Mouse (Mus musculus) hindbrain, embryonic 11.5 days (tissue): ENCODE data around the gene Rhox1. TPM values are rescaled to one million over a fixed set of nuclear protein-coding genes. Genes with fewer than 3 reads are reported as not detected.
"Not testable (repeated sequence)": the region's sequence is repeated elsewhere in the genome, so short reads cannot be mapped to it uniquely, and the experiment has no call there.

Experiments used
- ATAC-seq: fragments of 200-750 bp; cut with Nextera tagmentation; 2 replicates; pipeline ENCODE4 v1.8.0; 2017; ENCODE audit warnings: mild to moderate bottlenecking, moderate TSS enrichment, moderate library complexity; ENCODE audit not compliant: low FRiP score
- DNase-seq: peaks from one replicate; pipeline ENCODE4 v3.0.0-alpha.2; 2015; ENCODE audit warnings: low spot score
- H3K27ac ChIP-seq: fragments of 300-500 bp; sonication (generic); 2 replicates; pipeline ENCODE4 v1.5.1; 2014; ENCODE audit warnings: mild to moderate bottlenecking, low read depth, low read length
- H3K27me3 ChIP-seq: fragments of 300-500 bp; sonication (generic); 2 replicates; pipeline ENCODE4 v1.6.1; 2014; ENCODE audit warnings: mild to moderate bottlenecking, low read length, moderate library complexity, mixed read lengths; ENCODE audit not compliant: control insufficient read depth, insufficient read depth
- H3K36me3 ChIP-seq: fragments of 300-500 bp; sonication (generic); 2 replicates; pipeline ENCODE4 v1.6.1; 2014; ENCODE audit warnings: mild to moderate bottlenecking, low read length, moderate library complexity, mixed read lengths; ENCODE audit not compliant: control insufficient read depth, insufficient read depth
- H3K4me1 ChIP-seq: fragments of 300-500 bp; sonication (generic); replicated peaks from 2 replicates; pipeline ENCODE4 v1.6.1; 2014; ENCODE audit warnings: low read length, mixed read lengths; ENCODE audit not compliant: control insufficient read depth, insufficient read depth
- H3K4me2 ChIP-seq: fragments of 300-500 bp; sonication (generic); replicated peaks from 2 replicates; pipeline ENCODE4 v1.6.1; 2014; ENCODE audit warnings: mild to moderate bottlenecking, low read depth, low read length
- H3K4me3 ChIP-seq: fragments of 300-500 bp; sonication (generic); 2 replicates; pipeline ENCODE4 v1.5.1; 2014; ENCODE audit warnings: low read depth, low read length
- H3K9ac ChIP-seq: fragments of 300-500 bp; sonication (generic); 2 replicates; pipeline ENCODE4 v1.6.1; 2014; ENCODE audit warnings: low read depth, low read length
- H3K9me3 ChIP-seq: fragments of 300-500 bp; sonication (generic); 2 replicates; pipeline ENCODE4 v1.6.1; 2016; ENCODE audit warnings: low read length; ENCODE audit not compliant: control insufficient read depth
- whole genome bisulfite sequencing: fragments of 180-500 bp; shearing (Covaris S2); extraction: QIAGEN DNeasy Blood & Tissue Kit; methylation state at CpG from one replicate; pipeline ENCODE4 v1.1.7; 2014; 5-methylcytosine and 5-hydroxymethylcytosine counted together
- polyA plus RNA-seq: library from polyadenylated mRNA; unstranded; fragments of >200 nt; fragmentation: Nextera tagmentation; extraction: Ambion mirVana; gene quantifications from 2 replicates; pipeline ENCODE4 v1.2.1, GENCODE M21; 2014

Gene Rhox1
- not detected in 2 replicates for polyA plus RNA-seq

GRCm38 (mm10) chrX:37222158-37222557 is at the start of gene Rhox1:
Rhox1 (minus strand) TSS chrX:37222258.
- not testable (repeated sequence) for H3K4me2 ChIP-seq, DNase-seq, ATAC-seq, H3K36me3 ChIP-seq, H3K4me1 ChIP-seq, H3K27me3 ChIP-seq, H3K27ac ChIP-seq, H3K9ac ChIP-seq, H3K4me3 ChIP-seq, H3K9me3 ChIP-seq
- 62% methylated on average over 1 of the region's 1 CpGs for WGBS

GRCm38 (mm10) chrX:37265038-37265437 is 43.0 kb upstream of the Rhox1 start, which contains the start of gene Rhox4a:
Rhox4a (plus strand) TSS chrX:37265338.
- 95% methylated on average over 10 of the region's 19 CpGs for WGBS
- ATAC-seq, H3K4me2 ChIP-seq: not testable (repeated sequence)

DNA sequence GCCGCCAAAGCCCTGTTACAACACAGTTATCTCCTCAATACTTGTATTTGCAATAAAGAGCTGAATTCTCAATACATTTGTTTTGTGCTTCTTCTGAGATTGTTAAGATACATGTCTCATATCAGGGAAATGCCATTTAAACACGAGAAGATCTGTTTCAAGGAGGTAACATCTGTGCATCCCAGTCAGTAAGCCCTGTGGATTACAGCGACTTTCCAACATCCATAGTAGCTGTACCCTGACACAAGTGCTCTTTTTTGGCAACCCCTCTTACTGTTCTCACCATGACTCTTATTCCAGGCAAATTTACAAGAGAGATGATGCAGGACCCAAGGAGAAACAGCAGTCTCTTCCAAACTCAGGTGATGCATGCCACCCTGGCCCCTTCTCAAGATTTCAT is 27.6 kb upstream of the Rhox1 start, which contains the start of gene Rhox3a:
Rhox3a (plus strand) TSS at position 301 of the 400 bp plus-strand sequence.
- H3K4me1 ChIP-seq, DNase-seq, H3K27me3 ChIP-seq, H3K27ac ChIP-seq, H3K9ac ChIP-seq, H3K4me3 ChIP-seq, H3K4me2 ChIP-seq, H3K9me3 ChIP-seq, H3K36me3 ChIP-seq, ATAC-seq: not testable (repeated sequence)
- 71% methylated on average over 1 of the region's 3 CpGs for WGBS

More at GRCm38 (mm10) chrX:37265038-37265437, 43.0 kb upstream of the Rhox1 start, which contains the start of gene Rhox4a:
- not testable (repeated sequence) for H3K4me3 ChIP-seq, DNase-seq, H3K4me1 ChIP-seq, H3K9ac ChIP-seq, H3K27ac ChIP-seq, H3K27me3 ChIP-seq, H3K36me3 ChIP-seq, H3K9me3 ChIP-seq

- not testable (repeated sequence) for H3K4me2 ChIP-seq, H3K4me3 ChIP-seq, H3K27me3 ChIP-seq, DNase-seq, H3K9ac ChIP-seq, H3K36me3 ChIP-seq, ATAC-seq, H3K27ac ChIP-seq, H3K9me3 ChIP-seq, H3K4me1 ChIP-seq
- no CpG with 5 or more reads among the region's 9 CpGs for WGBS
Observed at GRCm38 (mm10) chrX:37244676-37245075, 22.6 kb upstream of the Rhox1 start, which contains the start of gene Rhox2a. Rhox2a (plus strand) TSS chrX:37244976.

- ATAC-seq, result no peak
- WGBS, result 85% methylated on average over 10 of the region's 10 CpGs
Observed at GRCm38 (mm10) chrX:37210941-37211340, 11.1 kb downstream of the Rhox1 start, which contains the start of gene Gm9. Gm9 (minus strand) TSS chrX:37211041.

DNA sequence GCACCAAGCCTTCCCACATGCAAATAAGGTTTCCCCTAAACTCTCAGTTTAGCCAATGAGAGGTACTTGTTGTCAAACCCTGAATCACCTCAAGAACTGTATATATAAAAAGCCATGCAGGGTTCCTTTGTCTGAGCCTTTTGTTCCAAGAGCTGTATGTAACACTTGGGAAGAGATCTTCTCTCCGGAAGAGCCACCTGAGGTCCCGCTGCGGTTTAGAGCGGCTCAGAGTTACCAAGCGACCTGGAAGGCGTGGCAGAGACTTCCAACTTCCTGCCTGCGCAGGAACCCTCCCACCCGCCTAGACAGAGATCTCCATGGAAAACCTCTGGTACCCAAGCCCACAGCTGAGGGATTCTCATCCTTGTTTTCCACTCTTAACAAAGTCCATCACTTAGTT is 23.4 kb downstream of the Rhox1 start:
- DNase-seq, result no peak
- Histone ChIP-seq H3K4me1 (no peaks in the 10 kb centered on the region), H3K4me3 (no peak overlapping the region), H3K27me3 (no peaks in the 10 kb centered on the region), H3K27ac (no peak overlapping the region), H3K4me2 (no peak overlapping the region), H3K9me3 (no peaks in the 10 kb centered on the region), H3K9ac (no peak overlapping the region), H3K36me3 (no peaks in the 10 kb centered on the region)
- 49% methylated on average over 8 of the region's 8 CpGs for WGBS
- ATAC-seq, result no peak

More at GRCm38 (mm10) chrX:37210941-37211340, 11.1 kb downstream of the Rhox1 start, which contains the start of gene Gm9:
- Histone ChIP-seq H3K4me1 (no peaks in the 10 kb centered on the region), H3K9me3 (no peaks in the 10 kb centered on the region), H3K4me2 (no peak within 1 kb of the TSS), H3K4me3 (no peak within 1 kb of the TSS), H3K27me3 (no peaks in the 10 kb centered on the region), H3K9ac (no peak within 1 kb of the TSS), H3K27ac (no peak within 1 kb of the TSS), H3K36me3 (no peaks in the 10 kb centered on the region)
- no peak for DNase-seq

DNA sequence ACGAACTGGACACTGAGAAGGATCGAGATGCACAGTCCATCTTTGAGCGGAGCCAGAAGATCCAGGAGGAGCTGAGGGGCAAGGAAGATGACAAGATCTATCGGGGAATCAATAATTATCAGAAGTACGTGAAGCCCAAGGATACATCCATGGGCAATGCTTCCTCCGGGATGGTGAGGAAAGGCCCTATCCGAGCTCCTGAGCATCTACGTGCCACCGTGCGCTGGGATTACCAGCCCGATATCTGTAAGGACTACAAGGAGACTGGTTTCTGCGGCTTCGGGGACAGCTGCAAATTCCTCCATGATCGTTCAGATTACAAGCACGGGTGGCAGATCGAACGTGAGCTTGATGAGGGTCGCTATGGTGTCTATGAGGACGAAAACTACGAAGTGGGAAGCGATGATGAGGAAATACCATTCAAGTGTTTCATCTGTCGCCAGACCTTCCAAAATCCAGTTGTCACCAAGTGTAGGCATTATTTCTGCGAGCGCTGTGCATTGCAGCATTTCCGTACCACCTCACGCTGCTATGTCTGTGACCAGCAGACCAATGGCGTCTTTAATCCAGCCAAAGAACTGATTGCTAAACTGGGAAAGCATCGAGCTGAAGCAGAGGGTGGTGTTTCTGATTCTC is 30.2 kb downstream of the Rhox1 start:
- Histone ChIP-seq H3K4me3 (peak overlapping the region; percentile 49), H3K36me3 (no peaks in the 10 kb centered on the region), H3K9me3 (no peaks in the 10 kb centered on the region), H3K4me2 (peak overlapping the region; percentile 55), H3K27me3 (no peaks in the 10 kb centered on the region), H3K27ac (no peak overlapping the region), H3K9ac (peak overlapping the region; percentile 49), H3K4me1 (no peaks in the 10 kb centered on the region)
- WGBS, result 32% methylated on average over 28 of the region's 28 CpGs
- DNase-seq (peak; percentile 38), ATAC-seq (peak; percentile 30; the same call in 1 of the 2 replicates)

- H3K4me2 ChIP-seq, result peak within 1 kb of the TSS; percentile 55
- peak within 1 kb of the TSS; percentile 49 for H3K9ac ChIP-seq
- DNase-seq (peak; percentile 82), ATAC-seq (peak; percentile 91)
- no peaks in the 10 kb centered on the region for H3K9me3 ChIP-seq
- no peaks in the 10 kb centered on the region for H3K36me3 ChIP-seq
- H3K27ac ChIP-seq, result peak within 1 kb of the TSS; percentile 42; the same call in 1 of the 2 replicates
- H3K4me1 ChIP-seq, result no peaks in the 10 kb centered on the region
- H3K27me3 ChIP-seq, result no peaks in the 10 kb centered on the region
- 25% methylated on average over 56 of the region's 63 CpGs for WGBS
- peak within 1 kb of the TSS; percentile 49 for H3K4me3 ChIP-seq
Observed at GRCm38 (mm10) chrX:37191105-37191743, 30.8 kb downstream of the Rhox1 start, which contains the start of the genes Ndufa1 and Rnf113a1. Ndufa1 (minus strand) TSS chrX:37191163. Rnf113a1 (plus strand) TSS chrX:37191245.
